Mouse (Mus musculus) brain, embryonic 14.5 days (tissue): Measurements from ENCODE around the gene Hrh3.

Source experiments
- CTCF ChIP-seq: fragments of 200-500 bp; IDR thresholded peaks from 2 replicates; pipeline ENCODE4 v1.5.1; 2012; ENCODE audit warnings: inconsistent platforms, mild to moderate bottlenecking, moderate library complexity, borderline replicate concordance; ENCODE audit not compliant: insufficient read depth, insufficient read length; ENCODE audit errors: extremely low read depth
- POLR2A ChIP-seq: fragments of 200-500 bp; IDR thresholded peaks from 2 replicates; pipeline ENCODE4 v1.6.1; 2012; ENCODE audit warnings: mild to moderate bottlenecking, inconsistent platforms, borderline replicate concordance; ENCODE audit not compliant: poor library complexity, insufficient read depth, insufficient read length, severe bottlenecking; ENCODE audit errors: extremely low read depth

- TF ChIP-seq CTCF, result no peak
- no peak for TF ChIP-seq POLR2A
These were observed 40.8 kb downstream of the Hrh3 start for GRCm38 (mm10) chr2:180063338-180064131.
